Mouse (Mus musculus) embryonic facial prominence, embryonic 12.5 days (tissue): ENCODE measurements around the gene Bcl2l14. TPM values are rescaled to one million over a fixed set of nuclear protein-coding genes. Genes with fewer than 3 reads are reported as not detected.

ENCODE experiments used
- ATAC-seq: fragments of 200-750 bp; cut with Nextera tagmentation; 2 replicates; pipeline ENCODE4 v1.8.0; 2017; ENCODE audit not compliant: insufficient number of reproducible peaks, insufficient read depth, low FRiP score, low TSS enrichment
- H3K27ac ChIP-seq: fragments of 300-500 bp; sonication (generic); 2 replicates; pipeline ENCODE4 v1.5.1; 2016; ENCODE audit warnings: mild to moderate bottlenecking
- H3K27me3 ChIP-seq: fragments of 300-500 bp; sonication (generic); 2 replicates; pipeline ENCODE4 v1.6.1; 2016; ENCODE audit warnings: mild to moderate bottlenecking, moderate library complexity
- H3K36me3 ChIP-seq: fragments of 300-500 bp; sonication (generic); 2 replicates; pipeline ENCODE4 v1.6.1; 2016; ENCODE audit warnings: mild to moderate bottlenecking
- H3K4me1 ChIP-seq: fragments of 300-500 bp; sonication (generic); 2 replicates; pipeline ENCODE4 v1.6.1; 2016
- H3K4me2 ChIP-seq: fragments of 300-500 bp; sonication (generic); replicated peaks from 2 replicates; pipeline ENCODE4 v1.6.1; 2016; ENCODE audit warnings: mild to moderate bottlenecking, moderate library complexity
- H3K4me3 ChIP-seq: fragments of 300-500 bp; sonication (generic); 2 replicates; pipeline ENCODE4 v1.5.1; 2016; ENCODE audit warnings: mild to moderate bottlenecking
- H3K9ac ChIP-seq: fragments of 300-500 bp; sonication (generic); 2 replicates; pipeline ENCODE4 v1.6.1; 2016; ENCODE audit warnings: mild to moderate bottlenecking, moderate library complexity
- H3K9me3 ChIP-seq: fragments of 300-500 bp; sonication (generic); 2 replicates; pipeline ENCODE4 v1.6.1; 2016; ENCODE audit warnings: mild to moderate bottlenecking, moderate library complexity
- WGBS: fragments of 180-500 bp; shearing (Covaris S2); methylation state at CpG from one replicate; pipeline ENCODE4 v1.1.7; 2016; 5-methylcytosine and 5-hydroxymethylcytosine counted together
- polyA plus RNA-seq: library from polyadenylated mRNA; unstranded; fragments of >200 nt; fragmentation: Nextera tagmentation; extraction: Ambion mirVana; gene quantifications from 2 replicates; pipeline ENCODE4 v1.2.1, GENCODE M21; 2016

Gene Bcl2l14
- polyA plus RNA-seq, 1 experiment from 2014 or later, result 0.88 TPM

DNA sequence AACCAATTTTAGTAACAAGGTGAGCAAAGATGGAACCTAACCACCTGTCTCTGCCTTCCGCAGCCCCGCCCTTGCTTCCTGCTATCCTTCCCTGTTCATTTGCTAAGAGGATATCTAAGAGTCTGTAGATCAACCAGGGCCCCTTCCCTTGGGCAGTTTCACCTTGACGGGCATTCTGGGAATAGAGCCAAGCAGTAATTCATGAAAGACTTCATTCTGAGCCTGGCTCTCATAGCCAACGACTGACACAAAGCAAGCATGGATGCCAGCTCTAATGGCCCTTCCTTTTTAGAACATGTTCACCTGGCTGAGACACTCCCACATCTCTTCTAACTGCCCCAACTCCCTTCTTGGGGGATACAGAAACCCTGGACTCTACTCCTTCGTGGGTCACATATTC lies 18.9 kb upstream of the Bcl2l14 start:
- no peaks in the 10 kb centered on the region for H3K27me3 ChIP-seq
- WGBS, result 81% methylated on average over 5 of the region's 5 CpGs
- H3K4me3 ChIP-seq, result no peak overlapping the region
- H3K27ac ChIP-seq, result no peak overlapping the region
- no peaks in the 10 kb centered on the region for H3K4me1 ChIP-seq
- peaks cover 3% of the 10 kb centered on the region; the same call in 1 of the 2 replicates for H3K9me3 ChIP-seq
- no peak overlapping the region for H3K4me2 ChIP-seq
- H3K36me3 ChIP-seq, result no peaks in the 10 kb centered on the region
- ATAC-seq, result no peak
- H3K9ac ChIP-seq, result no peak overlapping the region

DNA sequence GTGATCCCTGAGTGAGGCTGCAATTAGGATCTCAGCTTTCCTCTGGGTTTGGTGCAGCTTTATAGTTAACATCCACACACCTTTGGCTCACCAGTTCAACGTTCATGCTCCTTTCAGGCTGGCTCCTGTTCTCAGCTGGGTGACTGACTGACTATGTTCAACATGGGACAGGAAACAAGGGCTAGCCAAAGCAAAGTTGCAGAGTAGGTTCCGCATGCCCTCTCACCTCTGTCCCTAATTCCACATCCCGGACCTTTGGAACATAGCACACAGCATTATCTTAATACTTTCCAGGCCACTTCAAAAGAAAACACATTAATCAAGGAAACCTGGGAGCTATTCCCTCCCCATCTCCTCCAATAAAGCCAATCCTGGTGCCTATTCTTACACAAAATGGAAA lies 18.3 kb upstream of the Bcl2l14 start:
- no peak overlapping the region for H3K27ac ChIP-seq
- no peaks in the 10 kb centered on the region for H3K4me1 ChIP-seq
- no peaks in the 10 kb centered on the region for H3K36me3 ChIP-seq
- no peak overlapping the region for H3K4me3 ChIP-seq
- WGBS, result 61% methylated on average over 3 of the region's 3 CpGs
- no peak for ATAC-seq
- peaks cover 3% of the 10 kb centered on the region; the same call in 1 of the 2 replicates for H3K9me3 ChIP-seq
- H3K9ac ChIP-seq, result no peak overlapping the region
- H3K27me3 ChIP-seq, result no peaks in the 10 kb centered on the region
- no peak overlapping the region for H3K4me2 ChIP-seq

DNA sequence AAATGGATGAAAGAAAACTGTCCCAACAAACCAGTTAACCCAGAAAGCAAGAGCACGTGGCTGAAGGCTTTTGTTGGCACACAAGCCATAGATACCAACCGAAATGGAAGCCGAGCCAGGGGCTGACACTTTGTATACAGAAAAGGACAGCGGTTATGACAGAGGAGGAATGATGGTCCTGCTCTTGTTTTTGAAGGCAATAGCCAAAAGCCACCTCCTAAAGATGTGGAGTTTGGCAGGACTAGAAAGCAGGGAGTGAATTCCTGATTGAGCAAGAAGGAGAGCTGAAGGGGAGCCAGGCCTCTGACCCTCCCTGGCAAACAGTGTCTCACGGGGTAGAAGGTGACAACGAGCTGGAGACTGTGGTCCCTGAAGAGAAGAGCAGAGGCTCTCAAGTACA lies 14.7 kb upstream of the Bcl2l14 start:
- Histone ChIP-seq H3K36me3 (no peaks in the 10 kb centered on the region), H3K27ac (no peak overlapping the region), H3K27me3 (no peaks in the 10 kb centered on the region), H3K9me3 (peaks cover 3% of the 10 kb centered on the region; the same call in 1 of the 2 replicates), H3K9ac (no peak overlapping the region), H3K4me2 (no peak overlapping the region), H3K4me1 (no peaks in the 10 kb centered on the region), H3K4me3 (no peak overlapping the region)
- 83% methylated on average over 6 of the region's 6 CpGs for WGBS
- ATAC-seq, result no peak

DNA sequence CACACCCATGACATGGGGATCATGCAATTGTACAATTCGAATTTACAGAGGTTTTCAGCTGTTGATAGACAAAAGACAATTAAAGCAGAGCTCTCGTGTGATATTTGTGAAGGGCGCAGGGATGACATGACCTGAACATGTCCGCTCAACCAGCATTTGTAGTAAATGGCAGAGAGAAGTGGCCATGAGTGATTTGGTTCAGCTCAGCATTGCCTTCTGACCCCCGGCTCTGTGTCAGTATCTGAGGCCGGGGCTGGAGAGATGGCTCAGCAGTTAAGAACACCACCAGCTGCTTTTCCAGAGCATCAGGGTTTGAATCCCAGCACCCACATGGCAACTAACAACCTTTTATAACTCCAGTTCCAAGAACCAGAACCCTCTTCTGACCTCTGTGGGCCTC lies 10.2 kb upstream of the Bcl2l14 start:
- no peaks in the 10 kb centered on the region for H3K9me3 ChIP-seq
- H3K4me1 ChIP-seq, result no peaks in the 10 kb centered on the region
- 87% methylated on average over 6 of the region's 6 CpGs for WGBS
- H3K27ac ChIP-seq, result no peak overlapping the region
- H3K4me2 ChIP-seq, result no peak overlapping the region
- H3K4me3 ChIP-seq, result no peak overlapping the region
- H3K27me3 ChIP-seq, result no peaks in the 10 kb centered on the region
- no peak for ATAC-seq
- H3K9ac ChIP-seq, result no peak overlapping the region
- H3K36me3 ChIP-seq, result no peaks in the 10 kb centered on the region

DNA sequence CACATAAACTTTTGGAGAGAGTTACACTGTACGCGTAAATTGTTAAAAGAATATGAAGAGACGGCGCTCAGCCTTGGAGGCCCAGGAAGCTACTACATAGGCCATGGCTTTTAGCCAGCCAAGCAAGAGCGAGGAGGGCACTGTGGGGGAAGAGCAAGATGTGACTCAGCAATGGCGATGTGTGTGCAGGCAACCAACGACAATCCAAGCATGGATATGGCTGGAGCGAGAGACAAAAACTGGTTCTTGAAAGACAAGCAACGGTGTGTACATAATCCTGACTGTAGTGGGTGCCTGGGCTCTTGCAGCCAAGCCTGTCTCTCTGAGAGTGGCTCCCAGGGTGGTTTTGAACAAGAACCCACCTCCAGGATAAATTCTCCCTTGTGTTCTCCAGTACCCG lies 8.7 kb upstream of the Bcl2l14 start:
- Histone ChIP-seq H3K9ac (no peak overlapping the region), H3K4me1 (no peaks in the 10 kb centered on the region), H3K4me3 (no peak overlapping the region), H3K9me3 (no peaks in the 10 kb centered on the region), H3K4me2 (no peak overlapping the region), H3K36me3 (no peaks in the 10 kb centered on the region), H3K27ac (no peak overlapping the region), H3K27me3 (no peaks in the 10 kb centered on the region)
- no peak for ATAC-seq
- WGBS, result 92% methylated on average over 10 of the region's 10 CpGs

DNA sequence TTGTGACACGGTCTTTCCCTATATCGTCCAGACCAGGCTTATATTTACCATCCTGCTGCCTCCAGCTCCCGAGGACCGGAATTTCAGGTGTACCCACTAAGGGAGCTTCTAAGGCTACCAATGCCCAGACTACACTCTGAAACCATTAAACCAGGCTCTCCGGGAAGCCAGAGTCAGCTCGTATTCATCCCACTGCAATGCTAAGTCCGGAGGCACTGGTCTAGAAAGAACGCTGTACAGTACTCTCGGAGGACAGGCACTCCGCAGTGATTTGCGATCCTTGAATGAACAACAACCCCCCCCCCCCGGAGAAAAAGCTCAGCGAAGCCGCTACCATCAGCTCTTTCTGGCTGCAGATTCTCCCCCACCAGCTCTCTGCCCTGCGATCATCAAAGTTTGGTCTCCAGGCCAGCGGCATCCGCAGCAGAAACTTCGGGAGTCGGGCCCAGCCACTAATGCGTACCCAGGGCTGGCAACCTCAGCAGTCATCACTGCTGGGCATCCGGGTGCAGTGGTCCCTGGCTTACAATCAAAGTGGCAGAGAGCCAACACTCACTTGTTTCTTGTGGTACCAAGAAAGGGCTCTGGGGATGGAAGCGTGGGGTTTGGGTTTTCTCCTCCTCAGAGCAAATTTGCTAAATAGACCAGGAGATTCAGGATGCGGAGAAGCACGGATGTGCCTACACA lies 7.6 kb upstream of the Bcl2l14 start:
- Histone ChIP-seq H3K4me2 (no peak overlapping the region), H3K9me3 (no peaks in the 10 kb centered on the region), H3K4me3 (no peak overlapping the region), H3K27me3 (no peaks in the 10 kb centered on the region), H3K4me1 (no peaks in the 10 kb centered on the region), H3K36me3 (no peaks in the 10 kb centered on the region), H3K27ac (no peak overlapping the region), H3K9ac (no peak overlapping the region)
- WGBS, result 84% methylated on average over 24 of the region's 24 CpGs
- no peak for ATAC-seq

DNA sequence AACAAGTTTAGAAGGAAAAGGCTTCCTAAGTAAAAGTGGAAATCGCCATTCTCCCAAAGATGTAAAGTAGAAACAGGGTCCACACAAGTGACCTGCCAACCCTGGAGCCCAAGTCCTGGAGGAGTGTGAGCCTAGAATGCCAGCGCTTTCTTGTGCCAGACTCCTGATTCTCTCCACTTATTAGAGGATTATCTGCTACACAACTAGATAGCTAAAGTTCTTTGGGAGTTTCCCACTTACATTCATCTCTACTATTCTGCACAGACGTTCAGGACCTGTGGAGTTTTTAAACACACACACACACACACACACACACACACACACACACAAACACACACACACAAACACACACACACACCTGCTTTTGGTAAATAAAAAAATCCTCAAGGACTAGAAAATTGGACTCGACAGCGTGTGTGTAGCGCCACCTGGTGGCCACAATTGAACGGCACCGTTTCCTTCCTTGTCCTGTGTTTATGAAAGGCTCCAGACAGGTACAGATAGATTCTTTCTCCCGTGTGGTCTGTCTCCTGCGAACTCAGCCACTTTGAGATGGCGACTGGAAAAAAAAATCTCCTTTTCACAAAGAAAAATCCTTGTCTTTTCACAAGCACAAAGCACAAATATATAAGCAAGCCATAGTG lies 6.7 kb upstream of the Bcl2l14 start:
- Histone ChIP-seq H3K4me3 (no peak overlapping the region), H3K27ac (no peak overlapping the region), H3K4me1 (no peaks in the 10 kb centered on the region), H3K36me3 (no peaks in the 10 kb centered on the region), H3K27me3 (no peaks in the 10 kb centered on the region), H3K9ac (no peak overlapping the region), H3K9me3 (no peaks in the 10 kb centered on the region), H3K4me2 (no peak overlapping the region)
- 22% methylated on average over 11 of the region's 11 CpGs for WGBS
- ATAC-seq, result no peak

DNA sequence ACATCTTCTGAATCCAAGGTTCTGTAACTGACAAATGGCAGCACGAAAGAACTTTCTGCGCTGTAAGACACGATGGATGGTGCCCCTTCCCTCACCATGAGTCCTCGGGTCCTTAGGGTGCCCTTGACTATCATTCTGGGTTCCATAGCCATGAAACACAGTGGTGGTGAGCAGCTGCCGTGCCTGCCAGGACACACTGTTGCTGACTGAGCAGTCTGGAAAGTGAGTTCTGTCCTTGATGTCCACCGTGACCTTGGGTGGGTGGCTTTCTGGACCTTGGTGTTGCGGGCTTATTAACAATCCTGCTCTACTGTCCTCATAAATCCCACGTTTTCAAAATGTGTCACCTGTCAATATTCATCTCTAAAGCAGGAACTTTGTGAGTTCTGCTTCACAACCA lies 6.2 kb upstream of the Bcl2l14 start:
- Histone ChIP-seq H3K36me3 (no peaks in the 10 kb centered on the region), H3K4me1 (no peaks in the 10 kb centered on the region), H3K9ac (no peak overlapping the region), H3K9me3 (no peaks in the 10 kb centered on the region), H3K27me3 (no peaks in the 10 kb centered on the region), H3K4me3 (no peak overlapping the region), H3K4me2 (no peak overlapping the region), H3K27ac (no peak overlapping the region)
- 71% methylated on average over 8 of the region's 8 CpGs for WGBS
- ATAC-seq, result no peak

DNA sequence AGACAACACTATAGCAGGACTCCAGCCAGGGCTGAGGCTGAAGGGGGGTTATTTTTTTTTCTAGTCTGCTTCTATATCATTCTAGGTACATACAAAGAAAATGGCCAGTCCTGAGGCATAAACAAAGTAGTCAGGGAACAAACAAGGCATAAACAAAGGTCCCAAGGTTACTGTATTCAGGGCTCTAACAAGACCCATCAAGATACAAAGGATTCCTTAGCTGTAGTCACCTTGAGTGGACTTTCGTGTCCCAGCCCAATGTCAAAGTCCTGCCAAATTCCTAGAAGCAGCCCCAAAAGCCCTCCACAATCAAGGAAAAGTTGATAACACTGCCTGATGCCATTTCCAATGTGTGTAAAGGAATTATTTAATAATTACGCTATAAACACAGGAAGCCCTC lies 5.3 kb upstream of the Bcl2l14 start:
- Histone ChIP-seq H3K4me1 (no peaks in the 10 kb centered on the region), H3K4me3 (no peak overlapping the region), H3K27me3 (no peaks in the 10 kb centered on the region), H3K36me3 (no peaks in the 10 kb centered on the region), H3K4me2 (no peak overlapping the region), H3K27ac (no peak overlapping the region), H3K9ac (no peak overlapping the region), H3K9me3 (no peaks in the 10 kb centered on the region)
- no peak for ATAC-seq
- WGBS, result 82% methylated on average over 2 of the region's 2 CpGs

DNA sequence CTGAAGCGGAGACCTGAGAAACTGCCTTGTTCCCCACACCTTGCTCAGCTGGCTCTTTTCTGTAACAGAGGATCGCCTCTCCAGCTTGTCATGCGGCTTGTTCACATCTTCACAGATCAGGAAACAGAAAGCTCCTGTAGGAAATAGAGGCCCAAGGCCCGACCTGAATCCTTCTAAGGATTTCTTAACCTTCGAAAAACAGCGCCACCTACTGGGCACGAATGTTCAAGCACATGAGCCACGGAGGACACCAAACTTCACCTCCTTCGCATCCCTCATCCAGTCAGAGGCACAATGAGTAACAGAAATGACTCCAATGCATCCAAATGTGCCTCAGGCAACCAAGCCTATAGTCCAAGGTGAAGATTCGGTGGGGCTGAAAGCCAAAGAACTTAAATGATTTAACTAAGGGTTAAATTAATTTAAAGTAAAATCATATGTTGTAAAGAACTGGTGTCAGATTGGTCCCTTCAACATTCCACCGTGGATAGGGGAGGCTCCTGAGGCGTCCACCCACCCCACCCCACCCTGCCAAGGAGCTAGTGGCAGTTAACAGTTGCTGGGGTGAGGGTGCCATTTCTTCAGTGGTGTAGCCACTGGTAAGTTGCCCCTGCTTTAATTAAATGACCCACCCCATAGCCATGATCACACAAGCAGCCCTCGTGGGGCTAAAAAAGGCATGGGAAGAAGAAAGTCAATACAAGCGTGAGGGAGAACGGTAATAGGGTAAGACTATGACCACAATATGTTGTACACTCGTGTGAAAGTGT lies 7.0 kb downstream of the Bcl2l14 start:
- 35% methylated on average over 16 of the region's 16 CpGs for WGBS
- Histone ChIP-seq H3K27ac (no peak overlapping the region), H3K9me3 (no peaks in the 10 kb centered on the region), H3K36me3 (no peaks in the 10 kb centered on the region), H3K4me2 (no peak overlapping the region), H3K4me1 (no peaks in the 10 kb centered on the region), H3K4me3 (no peak overlapping the region), H3K27me3 (no peaks in the 10 kb centered on the region), H3K9ac (no peak overlapping the region)
- ATAC-seq, result no peak

DNA sequence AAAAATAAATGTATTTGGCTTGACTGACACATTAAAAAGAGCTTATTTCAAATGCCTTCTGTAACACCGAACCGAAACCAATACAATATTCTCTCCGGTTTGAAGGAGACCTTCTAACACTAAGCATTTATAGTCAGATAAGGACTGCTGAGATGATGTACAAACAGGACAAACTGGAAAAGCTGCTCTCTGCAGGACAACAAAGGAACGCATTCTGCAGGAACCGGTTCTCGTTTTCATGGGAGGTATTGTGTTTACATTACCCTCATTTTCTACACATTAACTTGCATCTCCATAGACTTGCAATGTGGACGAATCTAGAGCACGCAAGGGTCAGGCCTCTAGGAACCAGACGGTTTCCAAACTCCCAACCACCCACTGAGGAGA lies 7.6 kb downstream of the Bcl2l14 start:
- no peak overlapping the region for H3K4me2 ChIP-seq
- 80% methylated on average over 9 of the region's 9 CpGs for WGBS
- no peak for ATAC-seq
- no peaks in the 10 kb centered on the region for H3K27me3 ChIP-seq
- H3K27ac ChIP-seq, result no peak overlapping the region
- H3K4me1 ChIP-seq, result no peaks in the 10 kb centered on the region
- no peaks in the 10 kb centered on the region for H3K9me3 ChIP-seq
- no peak overlapping the region for H3K9ac ChIP-seq
- H3K4me3 ChIP-seq, result no peak overlapping the region
- no peaks in the 10 kb centered on the region for H3K36me3 ChIP-seq

DNA sequence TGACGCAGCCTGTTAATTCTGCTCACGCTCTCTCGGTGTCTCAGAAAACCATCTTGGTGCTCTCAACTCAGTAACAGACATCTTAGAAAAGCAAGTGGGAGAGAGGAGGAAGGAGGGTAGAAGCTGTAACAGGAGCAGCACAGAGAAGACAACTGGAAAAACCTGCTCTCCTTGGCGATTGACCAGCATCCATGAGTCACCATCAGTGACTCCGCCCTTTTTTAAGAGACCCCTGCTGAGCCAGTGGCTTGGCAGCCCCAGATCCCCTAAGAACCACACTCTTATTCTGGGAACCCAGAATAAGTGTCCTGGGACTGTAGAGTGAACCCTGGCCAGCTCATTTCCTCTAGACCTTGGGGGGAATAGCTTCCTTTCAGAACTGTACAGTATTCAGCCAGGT lies 11.1 kb downstream of the Bcl2l14 start:
- H3K9ac ChIP-seq, result no peak overlapping the region
- no peak overlapping the region for H3K4me3 ChIP-seq
- no peak overlapping the region for H3K4me2 ChIP-seq
- H3K4me1 ChIP-seq, result no peaks in the 10 kb centered on the region
- H3K27ac ChIP-seq, result no peak overlapping the region
- 50% methylated on average over 5 of the region's 5 CpGs for WGBS
- no peak for ATAC-seq
- H3K36me3 ChIP-seq, result no peaks in the 10 kb centered on the region
- H3K9me3 ChIP-seq, result no peaks in the 10 kb centered on the region
- H3K27me3 ChIP-seq, result no peaks in the 10 kb centered on the region
